Comparison of ENCODE assay signal across 8 mouse cellular contexts in genomic region chr8:111521713-111522429, GRCm38 (mm10). TPM values are rescaled to one million over a fixed set of nuclear protein-coding genes. Genes with fewer than 3 reads are reported as not detected.
DNase-seq lines count a peak whose midpoint lies in the region; ATAC-seq and TF ChIP-seq lines count a peak whose summit lies in the region.

TSS of gene Wdr59 (minus strand) at chr8:111522092.

- no peaks in the 10 kb centered on the region for H3K27me3 ChIP-seq in megakaryocyte, embryonic 14.5 days (replicated peaks)

- H3K4me1 ChIP-seq in cortical plate, adult 2 months (ENCODE audit: control insufficient read depth, insufficient read depth, low read length): no peaks in the 10 kb centered on the region
- H3K4me1 ChIP-seq in megakaryocyte, embryonic 14.5 days: peaks cover 14% of the 10 kb centered on the region

- TF ChIP-seq CTCF in cortical plate, adult 2 months (IDR thresholded peaks at IDR 0.05; ENCODE audit: extremely low read depth, insufficient read depth, low read length): no peak

- peak within 1 kb of the TSS; percentile 75 for H3K4me3 ChIP-seq in cortical plate, adult 2 months (ENCODE audit: insufficient read depth, low read length)
- peak within 1 kb of the TSS; percentile 98 for H3K4me3 ChIP-seq in megakaryocyte, embryonic 14.5 days (replicated peaks)

- peaks cover 7% of the 10 kb centered on the region for H3K36me3 ChIP-seq in megakaryocyte, embryonic 14.5 days (replicated peaks; ENCODE audit: low read length)

- peak; percentile 99 for ATAC-seq in activated CD4-positive, CD25-positive, alpha-beta regulatory T cell, adult 4 months

- peaks cover 4% of the 10 kb centered on the region; the same call in 1 of the 2 replicates for H3K9me3 ChIP-seq in megakaryocyte, embryonic 14.5 days

- DNase-seq in gastrocnemius, adult 8-10 months (ENCODE audit: low spot score in 2 of 2): peak; percentile 95 to 96
- peak; percentile 96 for DNase-seq in hindlimb bud, embryonic 11.5 days (ENCODE audit: extremely low spot score, low read depth, low spot score)
- DNase-seq in left cerebral cortex, adult 8-10 months (ENCODE audit: low spot score in 2 of 2): peak; percentile 86 to 98
- peak; percentile 98 to 99 for DNase-seq in right cerebral cortex, postnatal 10 days (ENCODE audit: low spot score in 2 of 2)
- peak; percentile 94 for DNase-seq in urinary bladder, postnatal 25 days (ENCODE audit: low spot score)

- H3K27ac ChIP-seq in cortical plate, adult 2 months (ENCODE audit: insufficient read depth, low read length): no peak within 1 kb of the TSS

- TF ChIP-seq POLR2A in cortical plate, adult 2 months (IDR thresholded peaks at IDR 0.05; ENCODE audit: extremely low read depth, insufficient read depth, low read length): peak; percentile 57; the same call in 1 of the 2 replicates

RNA-seq across cellular contexts. Expression of gene Wdr59, which starts in this region (rescaled TPM):
- 1 to 10 TPM; 4.2 to 4.5 TPM for polyA plus RNA-seq in activated CD4-positive, CD25-positive, alpha-beta regulatory T cell, adult 4 months (2017; shearing (Covaris generic))
- polyA plus RNA-seq in cortical plate, adult 2 months (2012; rRNA removed): 14.6 and 15.2 TPM in 2 replicates
- 1 to 10 TPM; 7.9 to 9.0 (median 8.6) TPM for total RNA-seq in gastrocnemius, adult 8-10 months (2022)
- 10 to 100 TPM; 19.5 to 21.7 (median 20.3) TPM for total RNA-seq in left cerebral cortex, adult 8-10 months (2022)
- 0.96 TPM in 1 of 2 replicates, not detected in the other for polyA plus RNA-seq in megakaryocyte, embryonic 14.5 days (2012; ENCODE audit: insufficient read depth, low replicate concordance)
